Mouse (Mus musculus): ENCODE results near the gene Cul1. TPM values are rescaled to one million over a fixed set of nuclear protein-coding genes. Genes with fewer than 3 reads are reported as not detected.
A peak's percentile ranks its signal among the peaks of the same experiment; 100 is the strongest.

The Cul1 gene
- total and polyA plus RNA-seq, 2 experiments from 2014 or later = 110 to 121 TPM

- Histone ChIP-seq H3K4me3 (ENCODE audit: low read depth, low read length) (no peak overlapping the region), H3K4me2 (ENCODE audit: low read depth, low read length, poor library complexity, severe bottlenecking) (no peak overlapping the region), H3K9ac (replicated peaks; ENCODE audit: low read length, poor library complexity, severe bottlenecking) (no peak overlapping the region), H3K27ac (ENCODE audit: low read depth, low read length) (no peak overlapping the region), H3K36me3 (ENCODE audit: insufficient read depth, low read length) (no peaks in the 10 kb centered on the region), H3K9me3 (ENCODE audit: low read length) (no peaks in the 10 kb centered on the region), H3K4me1 (ENCODE audit: insufficient read depth, low read length) (peaks cover 4% of the 10 kb centered on the region; the same call in 1 of the 2 replicates), H3K27me3 (ENCODE audit: insufficient read depth, low read length) (no peaks in the 10 kb centered on the region)
- peak; percentile 58 for TF ChIP-seq CTCF (IDR thresholded peaks at IDR 0.05)
- 68% methylated on average over 2 of the region's 2 CpGs for WGBS
- ATAC-seq (ENCODE audit: low FRiP score) = no peak
- DNase-seq (ENCODE audit: low spot score) = peak; percentile 32
Measured at GRCm38 (mm10) chr6:47465400-47465799, 12.2 kb downstream of the Cul1 start.

- no peaks in the 10 kb centered on the region for H3K36me3 ChIP-seq (ENCODE audit: insufficient read depth, low read length)
- WGBS = 95% methylated on average over 2 of the region's 2 CpGs
- ATAC-seq (ENCODE audit: low FRiP score) = no peak
- H3K4me3 ChIP-seq (ENCODE audit: low read depth, low read length) = no peak overlapping the region
- H3K4me2 ChIP-seq (ENCODE audit: low read depth, low read length, poor library complexity, severe bottlenecking) = no peak overlapping the region
- DNase-seq (ENCODE audit: low spot score) = no peak
- H3K27me3 ChIP-seq (ENCODE audit: insufficient read depth, low read length) = no peaks in the 10 kb centered on the region
- H3K4me1 ChIP-seq (ENCODE audit: insufficient read depth, low read length) = no peaks in the 10 kb centered on the region
- no peak overlapping the region for H3K9ac ChIP-seq (replicated peaks; ENCODE audit: low read length, poor library complexity, severe bottlenecking)
- TF ChIP-seq CTCF (IDR thresholded peaks at IDR 0.05) = no peak
- no peaks in the 10 kb centered on the region for H3K9me3 ChIP-seq (ENCODE audit: low read length)
- H3K27ac ChIP-seq (ENCODE audit: low read depth, low read length) = no peak overlapping the region
Measured at GRCm38 (mm10) chr6:47466488-47466887, 13.3 kb downstream of the Cul1 start.

GRCm38 (mm10) chr6:47467058-47467457 lies 13.9 kb downstream of the Cul1 start:
- no peak overlapping the region for H3K4me3 ChIP-seq (ENCODE audit: low read depth, low read length)
- no peak for TF ChIP-seq CTCF (IDR thresholded peaks at IDR 0.05)
- H3K9me3 ChIP-seq (ENCODE audit: low read length) = no peaks in the 10 kb centered on the region
- H3K9ac ChIP-seq (replicated peaks; ENCODE audit: low read length, poor library complexity, severe bottlenecking) = no peak overlapping the region
- ATAC-seq (ENCODE audit: low FRiP score) (no peak), DNase-seq (ENCODE audit: low spot score) (no peak)
- no peaks in the 10 kb centered on the region for H3K4me1 ChIP-seq (ENCODE audit: insufficient read depth, low read length)
- no peaks in the 10 kb centered on the region for H3K36me3 ChIP-seq (ENCODE audit: insufficient read depth, low read length)
- no peaks in the 10 kb centered on the region for H3K27me3 ChIP-seq (ENCODE audit: insufficient read depth, low read length)
- no peak overlapping the region for H3K4me2 ChIP-seq (ENCODE audit: low read depth, low read length, poor library complexity, severe bottlenecking)
- no peak overlapping the region for H3K27ac ChIP-seq (ENCODE audit: low read depth, low read length)

- Histone ChIP-seq H3K4me1 (ENCODE audit: insufficient read depth, low read length) (no peaks in the 10 kb centered on the region), H3K27ac (ENCODE audit: low read depth, low read length) (no peak overlapping the region), H3K27me3 (ENCODE audit: insufficient read depth, low read length) (no peaks in the 10 kb centered on the region), H3K9me3 (ENCODE audit: low read length) (no peaks in the 10 kb centered on the region), H3K4me2 (ENCODE audit: low read depth, low read length, poor library complexity, severe bottlenecking) (no peak overlapping the region), H3K4me3 (ENCODE audit: low read depth, low read length) (no peak overlapping the region), H3K9ac (replicated peaks; ENCODE audit: low read length, poor library complexity, severe bottlenecking) (no peak overlapping the region), H3K36me3 (ENCODE audit: insufficient read depth, low read length) (no peaks in the 10 kb centered on the region)
- no peak for TF ChIP-seq CTCF (IDR thresholded peaks at IDR 0.05)
- ATAC-seq (ENCODE audit: low FRiP score) (no peak), DNase-seq (ENCODE audit: low spot score) (no peak)
Measured at GRCm38 (mm10) chr6:47469760-47470159, 16.6 kb downstream of the Cul1 start.

- Histone ChIP-seq H3K27me3 (ENCODE audit: insufficient read depth, low read length) (no peaks in the 10 kb centered on the region), H3K9ac (replicated peaks; ENCODE audit: low read length, poor library complexity, severe bottlenecking) (no peak overlapping the region), H3K4me1 (ENCODE audit: insufficient read depth, low read length) (no peaks in the 10 kb centered on the region), H3K4me3 (ENCODE audit: low read depth, low read length) (no peak overlapping the region), H3K27ac (ENCODE audit: low read depth, low read length) (no peak overlapping the region), H3K4me2 (ENCODE audit: low read depth, low read length, poor library complexity, severe bottlenecking) (no peak overlapping the region), H3K9me3 (ENCODE audit: low read length) (no peaks in the 10 kb centered on the region), H3K36me3 (ENCODE audit: insufficient read depth, low read length) (no peaks in the 10 kb centered on the region)
- no peak for ATAC-seq (ENCODE audit: low FRiP score)
- no peak for TF ChIP-seq CTCF (IDR thresholded peaks at IDR 0.05)
- no peak for DNase-seq (ENCODE audit: low spot score)
Measured at GRCm38 (mm10) chr6:47472444-47472843, 19.2 kb downstream of the Cul1 start.

GRCm38 (mm10) chr6:47482027-47482426 lies 28.8 kb downstream of the Cul1 start:
- Histone ChIP-seq H3K4me1 (ENCODE audit: insufficient read depth, low read length) (no peaks in the 10 kb centered on the region), H3K4me3 (ENCODE audit: low read depth, low read length) (no peak overlapping the region), H3K9ac (replicated peaks; ENCODE audit: low read length, poor library complexity, severe bottlenecking) (no peak overlapping the region), H3K36me3 (ENCODE audit: insufficient read depth, low read length) (peaks cover 4% of the 10 kb centered on the region), H3K27me3 (ENCODE audit: insufficient read depth, low read length) (no peaks in the 10 kb centered on the region), H3K4me2 (ENCODE audit: low read depth, low read length, poor library complexity, severe bottlenecking) (no peak overlapping the region), H3K9me3 (ENCODE audit: low read length) (no peaks in the 10 kb centered on the region), H3K27ac (ENCODE audit: low read depth, low read length) (no peak overlapping the region)
- no peak for ATAC-seq (ENCODE audit: low FRiP score)
- 97% methylated on average over 1 of the region's 1 CpGs for WGBS
- TF ChIP-seq CTCF (IDR thresholded peaks at IDR 0.05) = no peak
- no peak for DNase-seq (ENCODE audit: low spot score)
